Mouse (Mus musculus): Measurements from ENCODE around the gene Atat1.

Atat1 gene

GRCm38 (mm10) chr17:35868165-35868820, 41.6 kb downstream of the Atat1 start:
- no peak for TF ChIP-seq GATA4 (IDR thresholded peaks at IDR 0.05; ENCODE audit: insufficient replicate concordance, low read length)

DNA sequence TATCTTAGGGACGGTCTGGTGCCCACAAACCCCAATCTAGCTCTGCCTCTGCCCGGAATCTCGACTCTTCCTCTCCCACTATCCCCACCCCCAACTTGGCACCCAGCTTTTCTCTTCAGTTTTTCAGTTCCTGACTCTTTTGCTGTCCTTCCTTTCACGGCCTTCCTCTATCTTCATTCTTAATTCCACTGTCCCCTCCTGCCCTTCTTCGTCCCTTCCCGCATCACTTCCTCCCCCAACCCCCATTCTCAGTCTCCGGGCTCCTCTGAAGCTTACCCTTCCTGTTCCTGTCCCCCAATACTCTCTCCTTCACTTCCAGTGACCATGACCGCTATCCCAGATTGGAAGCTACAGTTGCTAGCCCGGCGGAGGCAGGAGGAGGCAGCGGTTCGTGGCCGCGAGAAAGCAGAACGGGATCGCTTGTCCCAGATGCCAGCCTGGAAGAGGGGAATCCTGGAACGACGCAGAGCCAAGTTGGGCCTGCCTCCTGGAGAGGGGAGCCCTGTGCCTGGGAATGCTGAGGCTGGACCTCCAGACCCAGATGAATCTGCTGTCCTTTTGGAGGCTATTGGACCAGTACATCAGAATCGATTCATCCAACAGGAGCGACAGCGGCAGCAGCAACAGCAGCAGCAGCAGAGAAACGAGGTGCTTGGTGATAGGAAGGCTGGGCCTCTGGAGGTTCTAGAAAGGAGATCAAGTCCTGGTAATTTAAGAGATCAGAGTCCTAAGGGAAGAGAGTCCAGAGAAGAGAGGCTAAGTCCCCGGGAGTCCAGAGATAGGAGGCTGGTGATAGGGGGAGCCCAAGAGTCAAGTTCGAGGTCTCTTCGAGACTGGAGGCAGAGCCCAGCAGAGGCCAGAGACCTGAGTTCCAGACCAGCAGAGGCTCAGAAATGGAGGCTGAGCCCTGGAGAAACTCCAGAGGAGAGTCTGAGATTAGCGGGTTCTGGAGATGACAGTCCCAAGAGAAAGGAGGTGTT, 42.7 kb downstream of the Atat1 start:
- TF ChIP-seq GATA4 (IDR thresholded peaks at IDR 0.05; ENCODE audit: insufficient replicate concordance, low read length): no peak

DNA sequence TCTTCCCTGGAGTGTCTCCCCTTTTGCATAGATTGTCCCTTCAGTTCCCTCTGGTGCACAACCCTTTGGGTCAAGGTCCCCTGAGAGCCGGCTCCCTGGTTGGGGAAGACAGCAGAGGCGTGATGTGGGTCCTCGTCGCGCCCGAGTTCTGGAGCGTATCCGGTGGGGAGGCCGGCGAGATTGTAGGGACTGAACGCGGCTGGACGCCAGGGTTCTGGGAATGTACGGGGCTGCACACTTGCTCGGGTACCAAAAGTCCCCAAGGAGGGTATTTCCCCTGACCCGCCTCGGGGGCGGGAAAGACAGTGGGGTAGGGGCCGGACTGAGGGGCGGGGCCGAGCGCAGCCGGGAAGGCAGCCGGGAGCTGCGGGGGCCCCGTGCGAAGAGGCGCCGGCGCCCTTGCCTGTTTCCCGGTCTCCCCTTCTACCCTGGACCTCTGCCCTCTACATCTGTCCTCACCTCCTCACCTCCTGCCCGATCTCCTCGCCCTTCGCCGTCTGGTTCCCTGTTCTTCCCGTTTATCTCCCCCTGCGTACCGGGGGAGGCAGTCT, 43.5 kb downstream of the Atat1 start:
- peak; percentile 6; the same call in 1 of the 2 replicates for TF ChIP-seq GATA4 (IDR thresholded peaks at IDR 0.05; ENCODE audit: insufficient replicate concordance, low read length)

DNA sequence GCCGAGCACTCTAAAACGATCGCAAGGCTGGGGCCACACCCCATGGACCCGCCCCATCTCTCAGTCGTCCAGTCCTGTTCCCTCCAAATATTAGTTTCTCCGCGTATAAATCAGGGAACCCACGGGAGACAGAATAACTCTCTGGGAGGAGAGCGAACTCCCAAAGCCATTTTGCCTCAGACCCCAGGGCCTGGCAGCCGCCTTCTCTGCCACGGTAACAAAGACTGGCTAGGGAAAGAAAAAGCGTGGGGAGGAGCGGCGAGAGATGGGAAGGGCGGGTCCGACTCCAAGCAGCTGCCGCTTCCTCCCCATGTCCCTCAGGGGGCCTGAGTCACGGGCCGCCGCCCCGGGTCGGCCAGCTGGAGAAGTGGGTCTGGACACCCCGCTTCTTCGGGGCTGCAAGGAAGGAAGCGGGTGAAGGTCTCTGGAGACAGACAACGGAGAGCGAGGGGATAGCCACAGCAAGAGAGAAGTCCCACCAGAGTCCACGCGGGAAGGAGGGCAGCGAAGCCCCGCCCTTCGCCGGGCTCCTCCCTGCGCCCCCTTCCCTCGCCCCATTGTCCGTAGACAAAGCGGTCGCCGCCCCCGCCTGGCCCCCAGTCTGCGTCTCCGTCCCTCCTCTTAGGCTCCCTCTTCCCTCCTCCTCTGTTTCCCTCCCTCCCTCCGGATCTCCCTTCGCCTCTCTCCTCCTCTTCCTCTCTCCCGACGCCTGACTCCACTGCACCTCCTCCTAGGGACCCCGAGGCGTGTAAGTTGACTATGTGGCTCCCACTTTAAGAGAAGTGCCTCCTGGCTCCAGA, 44.2 kb downstream of the Atat1 start, which contains the start of gene Ppp1r18:
TSS of gene Ppp1r18 (plus strand) at position 113 of the 800 bp plus-strand sequence.
- TF ChIP-seq GATA4 (IDR thresholded peaks at IDR 0.05; ENCODE audit: insufficient replicate concordance, low read length): no peak

GRCm38 (mm10) chr17:35864832-35865353, 45.0 kb downstream of the Atat1 start:
- TF ChIP-seq GATA4 (IDR thresholded peaks at IDR 0.05; ENCODE audit: insufficient replicate concordance, low read length): no peak

DNA sequence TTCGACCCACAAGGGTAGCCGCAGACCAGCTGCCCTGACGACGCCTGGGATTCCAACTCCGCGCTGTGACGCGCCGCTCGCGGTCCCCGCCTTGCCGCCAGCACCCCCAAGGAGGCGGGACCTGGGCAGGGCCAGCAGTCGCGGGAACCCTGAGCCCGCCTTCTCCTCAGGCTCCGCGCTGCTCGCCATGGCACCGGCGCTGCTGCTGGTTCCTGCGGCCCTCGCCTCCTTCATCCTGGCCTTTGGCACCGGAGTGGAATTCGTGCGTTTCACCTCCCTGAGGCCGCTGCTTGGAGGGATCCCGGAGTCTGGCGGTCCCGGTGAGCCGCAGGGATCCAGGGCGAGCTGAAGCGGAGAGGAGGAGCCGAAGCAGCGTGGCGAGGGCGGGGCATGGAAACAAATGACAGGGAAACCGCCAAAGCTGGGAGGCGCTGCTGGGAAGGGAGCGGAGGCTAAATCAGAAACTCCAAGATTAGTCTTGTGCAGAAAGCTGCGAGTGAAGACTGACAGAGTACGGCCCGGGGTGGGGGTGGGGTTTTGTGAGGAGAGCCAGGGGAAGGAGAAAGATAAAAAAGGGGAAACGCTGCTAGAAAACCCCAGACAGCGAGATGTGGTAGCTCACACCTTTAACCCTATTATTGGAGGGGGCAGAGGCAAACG, 48.5 kb downstream of the Atat1 start, which contains the start of gene Nrm:
TSS of gene Nrm (plus strand) at position 121 of the 660 bp plus-strand sequence.
- TF ChIP-seq GATA4 (IDR thresholded peaks at IDR 0.05; ENCODE audit: insufficient replicate concordance, low read length): 0 out of 2 replicates have a peak, but pooled peaks have one; percentile 16

DNA sequence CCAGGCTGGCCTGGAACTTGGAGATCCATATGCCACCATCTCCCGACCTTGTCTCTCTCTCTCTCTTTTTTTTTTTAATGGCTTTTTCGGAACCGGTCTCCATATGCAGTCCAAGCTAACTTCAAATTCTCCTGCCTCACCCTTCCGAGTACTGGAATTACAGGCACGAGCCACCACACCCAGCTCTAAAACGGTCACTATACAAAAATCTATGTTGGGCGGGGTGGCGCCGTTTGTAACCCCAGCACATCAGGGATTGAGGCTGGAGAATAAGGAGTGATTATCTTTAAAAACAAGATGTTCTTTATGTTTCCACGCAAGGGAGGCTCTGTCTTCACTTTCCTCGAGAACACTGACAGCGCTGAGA, 49.1 kb downstream of the Atat1 start:
- TF ChIP-seq GATA4 (IDR thresholded peaks at IDR 0.05; ENCODE audit: insufficient replicate concordance, low read length): no peak

DNA sequence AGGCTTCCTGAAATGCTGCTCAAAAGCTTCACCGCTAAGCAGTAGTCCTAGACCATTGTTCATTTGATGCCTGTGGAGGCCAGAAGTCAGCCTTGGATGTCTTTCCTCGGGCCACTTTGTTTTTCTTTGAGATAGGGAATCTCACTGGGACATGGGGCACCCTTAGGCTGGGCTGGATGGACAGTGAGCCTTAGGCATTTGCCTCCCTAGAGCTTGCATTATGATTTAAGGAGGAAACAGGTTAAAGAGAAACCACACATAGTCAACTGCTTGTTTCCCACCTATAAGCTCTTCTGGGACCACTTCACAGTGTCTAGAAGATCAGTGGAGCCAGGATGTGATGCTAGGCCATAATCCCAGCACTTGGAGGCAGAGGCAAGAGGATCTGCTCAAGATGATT, 50.0 kb downstream of the Atat1 start:
- no peak for TF ChIP-seq GATA4 (IDR thresholded peaks at IDR 0.05; ENCODE audit: insufficient replicate concordance, low read length)

- TF ChIP-seq GATA4 (IDR thresholded peaks at IDR 0.05; ENCODE audit: insufficient replicate concordance, low read length): no peak
These were observed 50.5 kb downstream of the Atat1 start for GRCm38 (mm10) chr17:35859371-35859770.

GRCm38 (mm10) chr17:35850974-35851373, 58.9 kb downstream of the Atat1 start:
- no peak for TF ChIP-seq GATA4 (IDR thresholded peaks at IDR 0.05; ENCODE audit: insufficient replicate concordance, low read length)

DNA sequence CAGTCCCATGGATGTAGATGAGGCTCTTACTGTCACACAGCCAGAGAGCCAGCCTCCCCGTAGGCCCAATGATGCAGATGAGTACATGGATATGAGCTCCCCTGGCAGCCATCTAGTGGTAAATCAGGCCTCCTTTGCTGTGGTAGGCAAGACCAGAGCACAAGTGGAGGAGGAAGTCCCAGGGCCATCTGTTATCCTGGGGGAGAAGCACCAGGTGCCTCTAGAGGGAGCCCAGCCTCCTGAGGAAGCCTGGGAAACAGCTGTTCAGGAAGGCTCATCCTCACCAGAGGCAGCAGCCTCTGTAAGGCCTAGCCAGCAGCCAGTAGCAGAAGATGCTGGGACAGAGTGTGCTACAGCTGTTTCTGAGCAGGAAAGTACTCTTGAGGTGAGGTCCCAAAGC, 61.8 kb downstream of the Atat1 start:
- no peak for TF ChIP-seq GATA4 (IDR thresholded peaks at IDR 0.05; ENCODE audit: insufficient replicate concordance, low read length)
